Mouse (Mus musculus) liver, postnatal 0 days (tissue): Measurements from ENCODE around the gene Gm12695. TPM values are rescaled to one million over a fixed set of nuclear protein-coding genes. Genes with fewer than 3 reads are reported as not detected.

Experiments
- ATAC-seq: fragments of 200-750 bp; cut with Nextera tagmentation; 2 replicates; pipeline ENCODE4 v1.8.0; 2017; ENCODE audit warnings: mild to moderate bottlenecking, moderate library complexity
- DNase-seq: peaks from one replicate; pipeline ENCODE4 v3.0.0-alpha.2; 2016
- H3K27ac ChIP-seq: fragments of 300-500 bp; sonication (generic); 2 replicates; pipeline ENCODE4 v1.5.1; 2014; ENCODE audit warnings: antibody characterized with exemption, moderate library complexity, mild to moderate bottlenecking, low read depth
- H3K27me3 ChIP-seq: fragments of 300-500 bp; sonication (generic); 2 replicates; pipeline ENCODE4 v1.6.1; 2014; ENCODE audit warnings: low read length, control low read depth, mixed read lengths; ENCODE audit not compliant: insufficient read depth
- H3K36me3 ChIP-seq: fragments of 300-500 bp; sonication (generic); replicated peaks from 2 replicates; pipeline ENCODE4 v1.6.1; 2014; ENCODE audit warnings: mild to moderate bottlenecking, control low read depth, low read length, moderate library complexity, mixed read lengths; ENCODE audit not compliant: insufficient read depth
- H3K4me1 ChIP-seq: fragments of 300-500 bp; sonication (generic); 2 replicates; pipeline ENCODE4 v1.6.1; 2014; ENCODE audit warnings: antibody characterized with exemption, mild to moderate bottlenecking, control low read depth; ENCODE audit not compliant: insufficient read depth
- H3K4me2 ChIP-seq: fragments of 300-500 bp; sonication (generic); 2 replicates; pipeline ENCODE4 v1.6.1; 2014; ENCODE audit warnings: low read depth, mild to moderate bottlenecking, low read length, moderate library complexity, mixed read lengths
- H3K4me3 ChIP-seq: fragments of 300-500 bp; sonication (generic); 2 replicates; pipeline ENCODE4 v1.5.1; 2014; ENCODE audit warnings: low read depth, low read length
- H3K9ac ChIP-seq: fragments of 300-500 bp; sonication (generic); replicated peaks from 2 replicates; pipeline ENCODE4 v1.6.1; 2014; ENCODE audit warnings: mild to moderate bottlenecking, moderate library complexity
- H3K9me3 ChIP-seq: fragments of 300-500 bp; sonication (generic); 2 replicates; pipeline ENCODE4 v1.6.1; 2016; ENCODE audit warnings: mild to moderate bottlenecking, control low read depth, low read length, mixed read lengths
- CTCF ChIP-seq: sonication (generic); IDR thresholded peaks from 2 replicates; pipeline ENCODE4 v1.5.1; 2016; ENCODE audit warnings: antibody characterized with exemption, low read depth
- EP300 ChIP-seq: IDR thresholded peaks from 2 replicates; pipeline ENCODE4 v1.6.1; 2016; ENCODE audit warnings: antibody characterized with exemption, low read depth, mild to moderate bottlenecking
- WGBS: fragments of 180-500 bp; shearing (Covaris S2); extraction: QIAGEN DNeasy Blood & Tissue Kit; methylation state at CpG from one replicate; pipeline ENCODE4 v1.1.7; 2014; ENCODE audit not compliant: insufficient replicate concordance; 5-methylcytosine and 5-hydroxymethylcytosine counted together
- polyA plus RNA-seq: library from polyadenylated mRNA; unstranded; fragments of >200 nt; fragmentation: Nextera tagmentation; extraction: Ambion mirVana; gene quantifications from 2 replicates; pipeline ENCODE4 v1.2.1, GENCODE M21; 2015

The Gm12695 gene
- polyA plus RNA-seq, 1 experiment from 2014 or later = not detected

DNA sequence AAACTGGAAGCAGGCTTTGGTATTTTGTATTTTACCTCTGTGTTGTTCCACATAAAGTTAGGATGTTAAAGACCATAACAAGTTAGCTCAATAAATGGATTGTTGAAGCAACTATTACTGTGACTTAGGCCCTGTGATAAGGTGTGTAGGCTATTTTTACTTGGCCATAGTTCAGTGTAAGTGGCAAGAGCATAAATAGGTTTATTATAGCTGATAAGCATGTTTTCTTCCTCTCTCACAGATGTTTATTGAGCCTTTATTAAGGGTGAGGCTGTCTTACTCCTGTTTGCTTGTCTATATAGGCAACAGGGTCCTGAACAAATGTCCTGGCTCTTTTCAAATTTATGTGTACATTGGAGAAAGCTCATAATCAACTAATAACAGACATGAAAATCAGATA, 104.0 kb downstream of the Gm12695 start:
- H3K9me3 ChIP-seq = no peaks in the 10 kb centered on the region
- H3K4me2 ChIP-seq = no peak overlapping the region
- H3K27me3 ChIP-seq = no peaks in the 10 kb centered on the region
- TF ChIP-seq EP300 (no peak), CTCF (no peak)
- no peaks in the 10 kb centered on the region for H3K36me3 ChIP-seq
- H3K4me1 ChIP-seq = no peaks in the 10 kb centered on the region
- DNase-seq (no peak), ATAC-seq (no peak)
- no peak overlapping the region for H3K9ac ChIP-seq
- no peak overlapping the region for H3K27ac ChIP-seq
- H3K4me3 ChIP-seq = no peak overlapping the region

DNA sequence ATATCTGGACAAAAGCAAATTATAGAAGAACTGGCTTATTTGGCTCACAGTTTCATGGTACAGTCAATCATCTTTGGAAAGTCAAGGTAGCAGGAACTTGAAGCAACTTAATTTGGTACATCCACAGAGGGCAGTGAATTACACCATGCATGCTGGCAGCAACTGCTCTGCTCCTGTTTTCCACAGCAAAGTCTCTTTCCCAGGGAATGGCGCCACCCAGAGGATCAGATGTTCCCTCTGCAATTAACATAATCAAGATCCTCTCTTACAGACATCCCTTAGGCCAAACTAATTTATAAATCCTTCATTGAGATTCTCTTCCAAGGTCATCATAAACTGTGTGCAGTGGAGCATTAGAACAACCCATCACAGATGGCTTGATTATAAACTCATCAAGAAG, 104.8 kb downstream of the Gm12695 start:
- no peak for ATAC-seq
- H3K9me3 ChIP-seq = no peaks in the 10 kb centered on the region
- H3K9ac ChIP-seq = no peak overlapping the region
- H3K4me3 ChIP-seq = no peak overlapping the region
- no peaks in the 10 kb centered on the region for H3K36me3 ChIP-seq
- H3K4me2 ChIP-seq = no peak overlapping the region
- no peak overlapping the region for H3K27ac ChIP-seq
- no peaks in the 10 kb centered on the region for H3K4me1 ChIP-seq
- H3K27me3 ChIP-seq = no peaks in the 10 kb centered on the region
- peak; percentile 33 for DNase-seq
- 21% methylated on average over 1 of the region's 1 CpGs for whole genome bisulfite sequencing
- TF ChIP-seq EP300 = no peak
- peak; percentile 63 for TF ChIP-seq CTCF

Other genes with a start within 250 kb of the Gm12695 start
- 9.2 and 9.6 TPM in 2 replicates for gene Cyp2j6, start 231.5 kb downstream of the Gm12695 start, polyA plus RNA-seq
- 1.5 and 1.8 TPM in 2 replicates for gene Cyp2j9, start 193.6 kb downstream of the Gm12695 start, polyA plus RNA-seq
- gene Cyp2j5, start 121.0 kb downstream of the Gm12695 start, polyA plus RNA-seq = 24.4 and 27.6 TPM in 2 replicates